Mouse (Mus musculus): ENCODE data around the gene Homer3. TPM values are rescaled to one million over a fixed set of nuclear protein-coding genes. Genes with fewer than 3 reads are reported as not detected.

Homer3 gene
- total and polyA plus RNA-seq, 2 experiments from 2014 or later, result 13.8 to 36.4 TPM

DNA sequence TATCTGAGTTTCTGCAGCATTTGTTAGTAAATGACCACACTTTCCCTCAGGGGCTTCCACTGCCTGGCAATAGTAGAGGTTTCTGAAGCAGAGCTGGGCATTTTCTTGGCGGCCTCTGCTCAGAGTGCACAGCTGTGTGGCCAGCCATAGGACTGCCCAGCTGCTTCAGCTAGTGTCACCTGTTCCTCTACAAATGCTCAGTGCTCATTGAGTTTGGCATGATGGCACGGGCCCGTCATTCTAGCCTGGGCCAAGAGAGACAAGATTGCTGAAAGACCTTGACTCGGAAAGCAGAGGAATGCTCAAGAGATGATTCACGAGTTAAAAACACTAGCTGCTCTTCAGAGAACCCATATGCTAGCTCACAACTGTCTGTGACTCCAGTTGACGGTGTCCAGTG, 36.0 kb upstream of the Homer3 start:
- TF ChIP-seq CTCF (IDR thresholded peaks at IDR 0.05), result no peak
- Histone ChIP-seq H3K9me3 (ENCODE audit: low read length) (no peaks in the 10 kb centered on the region), H3K4me2 (ENCODE audit: low read depth, low read length, poor library complexity, severe bottlenecking) (no peak overlapping the region), H3K36me3 (ENCODE audit: insufficient read depth, low read length) (peaks cover 54% of the 10 kb centered on the region), H3K27me3 (ENCODE audit: insufficient read depth, low read length) (no peaks in the 10 kb centered on the region), H3K4me1 (ENCODE audit: insufficient read depth, low read length) (peaks cover 3% of the 10 kb centered on the region; the same call in 1 of the 2 replicates), H3K9ac (replicated peaks; ENCODE audit: low read length, poor library complexity, severe bottlenecking) (no peak overlapping the region), H3K27ac (ENCODE audit: low read depth, low read length) (no peak overlapping the region), H3K4me3 (ENCODE audit: low read depth, low read length) (no peak overlapping the region)
- ATAC-seq (ENCODE audit: low FRiP score) (no peak), DNase-seq (ENCODE audit: low spot score) (no peak)
- WGBS, result 96% methylated on average over 6 of the region's 6 CpGs

DNA sequence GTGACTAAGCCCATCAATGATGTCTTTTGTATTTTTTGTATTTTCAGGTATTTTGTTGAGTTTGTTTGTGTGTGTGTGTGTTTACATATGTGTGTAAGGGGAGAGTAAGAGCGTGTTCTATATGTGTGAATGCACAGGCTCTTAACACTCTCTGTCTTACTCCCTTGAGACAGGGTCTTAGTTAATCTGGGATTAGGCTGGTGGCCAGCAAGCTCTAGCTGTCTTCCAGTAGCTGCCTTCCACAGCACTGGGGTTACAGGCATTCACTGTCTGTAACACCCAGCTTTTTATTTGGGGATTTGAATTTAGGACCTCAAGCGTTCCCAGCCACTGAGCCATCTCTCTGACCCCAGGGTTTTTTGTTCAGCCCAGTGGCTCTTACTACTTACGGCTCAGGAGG, 34.8 kb upstream of the Homer3 start:
- ATAC-seq (ENCODE audit: low FRiP score) (no peak), DNase-seq (ENCODE audit: low spot score) (peak; percentile 57)
- TF ChIP-seq CTCF (IDR thresholded peaks at IDR 0.05), result no peak
- WGBS, result 49% methylated on average over 3 of the region's 3 CpGs
- Histone ChIP-seq H3K9me3 (ENCODE audit: low read length) (no peaks in the 10 kb centered on the region), H3K9ac (replicated peaks; ENCODE audit: low read length, poor library complexity, severe bottlenecking) (no peak overlapping the region), H3K4me1 (ENCODE audit: insufficient read depth, low read length) (peaks cover 3% of the 10 kb centered on the region; the same call in 1 of the 2 replicates), H3K27me3 (ENCODE audit: insufficient read depth, low read length) (no peaks in the 10 kb centered on the region), H3K4me3 (ENCODE audit: low read depth, low read length) (no peak overlapping the region), H3K27ac (ENCODE audit: low read depth, low read length) (no peak overlapping the region), H3K4me2 (ENCODE audit: low read depth, low read length, poor library complexity, severe bottlenecking) (no peak overlapping the region), H3K36me3 (ENCODE audit: insufficient read depth, low read length) (peaks cover 54% of the 10 kb centered on the region)

GRCm38 (mm10) chr8:70254628-70255027, 28.0 kb upstream of the Homer3 start:
- WGBS, result 84% methylated on average over 1 of the region's 1 CpGs
- no peaks in the 10 kb centered on the region for H3K9me3 ChIP-seq (ENCODE audit: low read length)
- H3K4me3 ChIP-seq (ENCODE audit: low read depth, low read length), result no peak overlapping the region

DNA sequence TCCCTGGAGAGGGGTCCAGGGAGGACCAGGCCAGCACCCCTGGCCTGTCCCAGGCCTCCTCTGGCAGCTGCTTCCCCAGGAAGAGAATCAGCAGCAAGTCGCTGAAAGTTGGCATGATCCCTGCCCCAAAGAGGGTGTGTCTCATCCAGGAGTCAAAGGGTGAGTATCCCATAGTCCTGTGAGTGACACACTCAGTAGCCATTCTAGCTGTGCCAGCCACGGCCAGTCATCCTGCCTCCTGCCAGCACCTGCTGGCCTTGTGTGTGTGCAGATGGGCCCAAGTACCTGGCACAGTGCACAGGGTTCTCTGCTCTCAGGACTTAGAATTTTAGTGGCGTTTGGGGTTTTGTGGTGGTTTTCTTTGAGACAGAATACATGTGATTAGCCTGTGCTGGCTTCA, 25.2 kb upstream of the Homer3 start:
- Histone ChIP-seq H3K4me1 (ENCODE audit: insufficient read depth, low read length) (no peaks in the 10 kb centered on the region), H3K9ac (replicated peaks; ENCODE audit: low read length, poor library complexity, severe bottlenecking) (no peak overlapping the region), H3K27me3 (ENCODE audit: insufficient read depth, low read length) (no peaks in the 10 kb centered on the region), H3K4me3 (ENCODE audit: low read depth, low read length) (no peak overlapping the region), H3K4me2 (ENCODE audit: low read depth, low read length, poor library complexity, severe bottlenecking) (no peak overlapping the region), H3K9me3 (ENCODE audit: low read length) (no peaks in the 10 kb centered on the region), H3K36me3 (ENCODE audit: insufficient read depth, low read length) (peaks cover 95% of the 10 kb centered on the region), H3K27ac (ENCODE audit: low read depth, low read length) (no peak overlapping the region)
- TF ChIP-seq CTCF (IDR thresholded peaks at IDR 0.05), result no peak
- no peak for ATAC-seq (ENCODE audit: low FRiP score)
- 76% methylated on average over 3 of the region's 3 CpGs for WGBS
- no peak for DNase-seq (ENCODE audit: low spot score)

More at GRCm38 (mm10) chr8:70254628-70255027, 28.0 kb upstream of the Homer3 start:
- DNase-seq (ENCODE audit: low spot score) (no peak), ATAC-seq (ENCODE audit: low FRiP score) (no peak)
- no peak overlapping the region for H3K27ac ChIP-seq (ENCODE audit: low read depth, low read length)
- no peak overlapping the region for H3K9ac ChIP-seq (replicated peaks; ENCODE audit: low read length, poor library complexity, severe bottlenecking)
- peaks cover 93% of the 10 kb centered on the region for H3K36me3 ChIP-seq (ENCODE audit: insufficient read depth, low read length)
- H3K27me3 ChIP-seq (ENCODE audit: insufficient read depth, low read length), result no peaks in the 10 kb centered on the region
- TF ChIP-seq CTCF (IDR thresholded peaks at IDR 0.05), result peak; percentile 47
- H3K4me1 ChIP-seq (ENCODE audit: insufficient read depth, low read length), result no peaks in the 10 kb centered on the region
- no peak overlapping the region for H3K4me2 ChIP-seq (ENCODE audit: low read depth, low read length, poor library complexity, severe bottlenecking)

DNA sequence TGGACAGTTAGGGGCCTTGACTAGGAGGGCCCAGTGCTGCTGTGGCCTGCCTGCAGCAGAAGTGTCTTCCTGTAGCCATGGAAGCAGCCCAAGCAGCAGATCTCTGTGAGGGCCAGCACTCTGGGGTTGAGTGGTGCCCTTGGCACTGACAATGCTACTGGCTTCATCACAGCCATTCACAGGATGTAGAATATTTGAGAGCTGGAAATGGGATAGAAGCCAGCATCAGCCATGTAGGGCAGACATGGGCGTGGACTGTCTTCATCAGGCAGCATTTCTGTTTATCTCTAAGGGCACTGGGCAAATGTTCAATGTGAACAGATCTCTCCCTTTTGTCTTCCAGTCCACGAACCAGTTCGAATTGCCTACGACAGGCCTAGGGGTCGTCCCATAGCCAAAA, 24.0 kb upstream of the Homer3 start:
- Histone ChIP-seq H3K9me3 (ENCODE audit: low read length) (no peaks in the 10 kb centered on the region), H3K4me1 (ENCODE audit: insufficient read depth, low read length) (no peaks in the 10 kb centered on the region), H3K9ac (replicated peaks; ENCODE audit: low read length, poor library complexity, severe bottlenecking) (no peak overlapping the region), H3K27me3 (ENCODE audit: insufficient read depth, low read length) (no peaks in the 10 kb centered on the region), H3K4me2 (ENCODE audit: low read depth, low read length, poor library complexity, severe bottlenecking) (no peak overlapping the region), H3K27ac (ENCODE audit: low read depth, low read length) (no peak overlapping the region), H3K36me3 (ENCODE audit: insufficient read depth, low read length) (peaks cover 94% of the 10 kb centered on the region), H3K4me3 (ENCODE audit: low read depth, low read length) (no peak overlapping the region)
- no peak for DNase-seq (ENCODE audit: low spot score)
- no peak for ATAC-seq (ENCODE audit: low FRiP score)
- TF ChIP-seq CTCF (IDR thresholded peaks at IDR 0.05), result no peak
- WGBS, result 93% methylated on average over 5 of the region's 5 CpGs

- 93% methylated on average over 2 of the region's 2 CpGs for WGBS
- Histone ChIP-seq H3K36me3 (ENCODE audit: insufficient read depth, low read length) (peaks cover 94% of the 10 kb centered on the region), H3K9ac (replicated peaks; ENCODE audit: low read length, poor library complexity, severe bottlenecking) (no peak overlapping the region), H3K27ac (ENCODE audit: low read depth, low read length) (no peak overlapping the region), H3K4me3 (ENCODE audit: low read depth, low read length) (no peak overlapping the region), H3K27me3 (ENCODE audit: insufficient read depth, low read length) (no peaks in the 10 kb centered on the region), H3K4me1 (ENCODE audit: insufficient read depth, low read length) (no peaks in the 10 kb centered on the region), H3K4me2 (ENCODE audit: low read depth, low read length, poor library complexity, severe bottlenecking) (no peak overlapping the region), H3K9me3 (ENCODE audit: low read length) (no peaks in the 10 kb centered on the region)
- no peak for DNase-seq (ENCODE audit: low spot score)
- no peak for TF ChIP-seq CTCF (IDR thresholded peaks at IDR 0.05)
- ATAC-seq (ENCODE audit: low FRiP score), result no peak
These were observed 23.6 kb upstream of the Homer3 start for GRCm38 (mm10) chr8:70259043-70259442.

All from midbrain, postnatal 0 days (tissue).